Mouse (Mus musculus): ENCODE results near the gene Fut11. TPM values are rescaled to one million over a fixed set of nuclear protein-coding genes. Genes with fewer than 3 reads are reported as not detected.

Gene Fut11
- polyA plus RNA-seq, 1 experiment from 2014 or later: 16.7 TPM

DNA sequence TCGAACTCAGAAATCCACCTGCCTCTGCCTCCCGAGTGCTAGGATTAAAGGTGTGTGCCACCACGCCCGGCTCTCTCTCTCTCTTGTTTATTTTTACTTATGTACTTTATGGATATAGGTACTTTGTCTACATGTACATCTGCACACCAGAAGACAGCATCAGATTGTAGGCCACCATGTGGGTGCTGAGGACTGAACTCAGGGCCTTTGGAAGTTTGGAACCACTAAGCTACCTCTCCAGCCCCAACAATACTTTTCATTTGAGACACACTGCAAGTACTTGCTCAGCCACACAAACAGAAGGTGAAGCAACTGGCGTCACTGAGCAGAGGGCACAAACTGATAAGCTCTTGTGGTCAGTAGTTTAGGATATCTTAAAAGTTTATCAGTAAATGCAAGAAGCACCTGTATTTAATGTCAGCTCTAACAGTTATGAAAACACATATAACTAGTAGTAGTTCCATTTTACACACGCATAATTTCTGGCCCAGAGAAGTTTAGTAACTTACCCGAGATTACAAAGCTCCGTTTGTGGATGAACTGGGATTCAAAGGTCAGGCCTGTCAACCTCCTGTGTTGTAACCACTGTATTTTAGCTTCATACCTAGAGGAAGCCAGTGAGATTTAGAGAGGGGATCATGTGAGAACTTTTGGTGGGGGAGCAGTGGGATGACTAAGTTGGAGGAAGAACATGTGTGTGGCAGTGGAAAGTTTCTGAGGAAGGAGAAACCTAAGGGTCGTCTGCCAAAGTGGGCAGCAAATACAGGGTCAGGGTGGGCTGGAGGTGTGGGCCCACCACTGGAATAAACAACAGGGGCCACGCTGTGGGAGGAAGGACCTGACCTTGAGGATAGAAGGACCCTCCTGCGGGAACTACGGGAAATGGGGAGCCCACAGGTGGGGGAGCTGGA is 38.5 kb downstream of the Fut11 start:
- Histone ChIP-seq H3K27ac (ENCODE audit: low read depth, low read length) (no peak overlapping the region), H3K4me2 (replicated peaks; ENCODE audit: low read depth, low read length) (peak overlapping the region; percentile 80), H3K4me1 (replicated peaks; ENCODE audit: control insufficient read depth, insufficient read depth, low read length) (0 out of 2 replicates have a peak, but pooled peaks cover 2% of the 10 kb centered on the region), H3K27me3 (ENCODE audit: control insufficient read depth, insufficient read depth, low read length) (no peaks in the 10 kb centered on the region), H3K9me3 (ENCODE audit: control insufficient read depth, low read length) (no peaks in the 10 kb centered on the region), H3K4me3 (ENCODE audit: low read depth, low read length) (peak overlapping the region; percentile 85), H3K36me3 (ENCODE audit: control insufficient read depth, insufficient read depth, low read length) (peaks cover 2% of the 10 kb centered on the region), H3K9ac (ENCODE audit: low read depth, low read length) (peak overlapping the region; percentile 89)
- ATAC-seq (ENCODE audit: low FRiP score) (no peak), DNase-seq (ENCODE audit: low spot score) (no peak)
- 52% methylated on average over 12 of the region's 12 CpGs for WGBS

DNA sequence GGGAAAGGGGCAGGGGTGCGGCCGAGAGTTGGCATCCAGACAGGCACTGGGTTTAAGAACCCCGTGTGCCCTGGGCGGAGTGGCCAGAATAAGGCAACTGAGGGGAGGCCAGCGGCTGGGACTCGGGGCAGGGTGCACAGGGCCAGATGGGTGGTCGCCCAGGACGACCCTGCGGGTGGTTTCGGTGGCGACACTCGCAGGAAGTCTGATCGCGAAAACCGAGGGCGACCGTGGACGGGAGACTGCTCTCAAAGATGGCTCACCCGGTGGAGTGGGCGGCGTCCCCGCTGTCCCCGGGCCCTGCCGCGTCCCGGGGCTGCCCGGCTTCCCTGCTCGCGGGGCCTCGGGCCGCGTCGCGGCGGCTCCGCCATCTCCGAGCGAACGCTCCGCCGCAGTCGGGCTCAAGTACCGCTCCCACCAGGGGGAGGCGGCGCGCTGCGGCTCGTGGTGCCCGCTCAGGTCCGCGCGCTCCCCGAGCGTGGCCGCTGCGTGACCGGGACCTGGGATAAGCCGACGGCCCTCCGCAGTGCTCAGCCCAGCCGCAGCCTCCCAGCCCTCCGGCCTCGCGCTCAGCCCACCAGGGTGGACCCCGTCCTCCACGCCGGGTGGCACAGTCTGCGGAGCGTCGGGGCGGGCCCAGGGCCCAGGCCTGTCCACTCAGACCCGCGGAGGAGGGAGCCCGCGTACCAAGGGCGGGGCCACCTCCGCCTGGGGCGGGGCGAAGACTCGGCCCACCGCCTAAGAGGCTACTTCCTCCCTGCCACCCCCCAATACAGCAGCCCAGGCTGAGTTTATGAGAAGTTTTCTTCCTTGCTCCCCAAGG is 39.4 kb downstream of the Fut11 start, which contains the start of gene Ndst2:
Gene Ndst2, minus strand, starts transcription at position 611 of the 823 bp plus-strand sequence.
- Histone ChIP-seq H3K4me1 (replicated peaks; ENCODE audit: control insufficient read depth, insufficient read depth, low read length) (0 out of 2 replicates have a peak, but pooled peaks cover 2% of the 10 kb centered on the region), H3K4me3 (ENCODE audit: low read depth, low read length) (peak within 1 kb of the TSS; percentile 85), H3K4me2 (replicated peaks; ENCODE audit: low read depth, low read length) (peak within 1 kb of the TSS; percentile 80), H3K27me3 (ENCODE audit: control insufficient read depth, insufficient read depth, low read length) (no peaks in the 10 kb centered on the region), H3K9me3 (ENCODE audit: control insufficient read depth, low read length) (no peaks in the 10 kb centered on the region), H3K9ac (ENCODE audit: low read depth, low read length) (peak within 1 kb of the TSS; percentile 89), H3K27ac (ENCODE audit: low read depth, low read length) (peak within 1 kb of the TSS; percentile 84), H3K36me3 (ENCODE audit: control insufficient read depth, insufficient read depth, low read length) (no peaks in the 10 kb centered on the region; the same call in none of the 2 replicates)
- peak; percentile 92 for DNase-seq (ENCODE audit: low spot score)
- ATAC-seq (ENCODE audit: low FRiP score): peak; percentile 99
- under 1% methylated on average over 79 of the region's 81 CpGs for WGBS

DNA sequence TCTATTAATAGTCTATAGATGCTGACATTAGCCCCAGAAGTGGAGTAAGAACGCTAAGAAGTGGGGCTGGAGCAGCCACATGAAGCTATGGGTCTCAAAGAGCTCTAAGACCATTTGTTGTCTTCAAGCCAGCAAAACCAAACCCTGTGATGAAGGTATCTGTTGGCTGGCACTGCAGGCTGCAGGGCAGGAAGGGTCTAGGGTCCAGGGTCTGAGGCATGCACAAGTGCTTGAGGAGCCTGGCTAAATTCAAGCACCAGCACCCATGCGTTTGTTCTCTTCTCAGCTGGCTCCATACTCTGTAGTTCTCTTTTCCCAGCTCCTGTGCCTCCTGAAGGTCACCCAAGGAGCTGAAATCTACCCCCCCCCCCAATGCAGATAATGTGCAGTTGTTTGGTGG is 40.3 kb downstream of the Fut11 start:
- H3K4me1 ChIP-seq (replicated peaks; ENCODE audit: control insufficient read depth, insufficient read depth, low read length): 0 out of 2 replicates have a peak, but pooled peaks cover 2% of the 10 kb centered on the region
- H3K9me3 ChIP-seq (ENCODE audit: control insufficient read depth, low read length): no peaks in the 10 kb centered on the region
- no peak overlapping the region for H3K27ac ChIP-seq (ENCODE audit: low read depth, low read length)
- WGBS: 73% methylated on average over 2 of the region's 2 CpGs
- no peaks in the 10 kb centered on the region for H3K27me3 ChIP-seq (ENCODE audit: control insufficient read depth, insufficient read depth, low read length)
- no peak overlapping the region for H3K9ac ChIP-seq (ENCODE audit: low read depth, low read length)
- no peaks in the 10 kb centered on the region; the same call in none of the 2 replicates for H3K36me3 ChIP-seq (ENCODE audit: control insufficient read depth, insufficient read depth, low read length)
- H3K4me2 ChIP-seq (replicated peaks; ENCODE audit: low read depth, low read length): no peak overlapping the region
- DNase-seq (ENCODE audit: low spot score) (no peak), ATAC-seq (ENCODE audit: low FRiP score) (no peak)
- no peak overlapping the region for H3K4me3 ChIP-seq (ENCODE audit: low read depth, low read length)

DNA sequence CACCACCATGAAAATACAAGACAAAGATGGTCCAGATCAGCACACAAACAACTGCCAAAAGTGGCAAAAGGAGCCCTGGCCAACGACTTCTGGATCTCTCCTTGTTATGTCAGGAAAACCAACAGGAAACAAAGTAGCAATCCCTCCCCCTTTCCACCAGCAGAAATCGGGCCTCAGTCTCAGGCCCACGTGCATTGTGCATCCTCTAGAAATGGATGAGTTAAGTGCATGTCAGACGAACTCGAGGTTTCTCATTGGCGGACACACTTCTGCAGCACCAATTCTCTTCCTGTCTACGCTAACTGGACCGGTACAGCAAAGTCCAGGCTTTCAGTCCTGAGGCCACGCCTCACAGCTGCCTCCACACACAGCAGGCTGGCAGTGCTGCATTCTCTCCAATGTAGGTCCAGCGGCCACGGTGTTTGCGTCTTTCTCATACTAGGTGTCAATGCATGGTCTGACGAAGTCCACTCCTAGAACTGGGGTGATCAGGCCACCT is 41.2 kb downstream of the Fut11 start:
- Histone ChIP-seq H3K27ac (ENCODE audit: low read depth, low read length) (no peak overlapping the region), H3K4me1 (replicated peaks; ENCODE audit: control insufficient read depth, insufficient read depth, low read length) (0 out of 2 replicates have a peak, but pooled peaks cover 2% of the 10 kb centered on the region), H3K36me3 (ENCODE audit: control insufficient read depth, insufficient read depth, low read length) (no peaks in the 10 kb centered on the region; the same call in 1 of the 2 replicates), H3K4me3 (ENCODE audit: low read depth, low read length) (no peak overlapping the region), H3K27me3 (ENCODE audit: control insufficient read depth, insufficient read depth, low read length) (no peaks in the 10 kb centered on the region), H3K9me3 (ENCODE audit: control insufficient read depth, low read length) (no peaks in the 10 kb centered on the region), H3K4me2 (replicated peaks; ENCODE audit: low read depth, low read length) (no peak overlapping the region), H3K9ac (ENCODE audit: low read depth, low read length) (no peak overlapping the region)
- no peak for ATAC-seq (ENCODE audit: low FRiP score)
- no peak for DNase-seq (ENCODE audit: low spot score)
- WGBS: 94% methylated on average over 13 of the region's 13 CpGs

DNA sequence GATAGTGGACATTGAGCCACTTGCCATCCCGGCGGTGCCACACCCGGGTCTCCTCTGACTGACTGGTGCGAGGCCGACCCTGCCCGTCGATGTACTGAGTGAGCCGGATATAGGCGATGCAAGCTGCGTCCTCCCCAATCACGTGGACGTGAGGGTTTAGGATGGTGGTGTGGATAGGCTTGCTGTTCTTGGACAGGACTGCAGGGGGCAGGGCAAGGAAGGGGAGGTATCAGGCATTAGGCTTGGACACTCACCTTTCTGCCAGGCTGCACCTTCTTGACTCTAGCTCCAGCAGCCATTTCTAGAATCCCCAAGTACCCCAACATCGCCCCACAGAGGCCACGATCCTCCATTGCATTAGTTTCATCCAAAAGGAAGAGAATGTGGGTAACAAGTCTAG is 42.5 kb downstream of the Fut11 start:
- DNase-seq (ENCODE audit: low spot score) (peak; percentile 51), ATAC-seq (ENCODE audit: low FRiP score) (no peak)
- H3K9me3 ChIP-seq (ENCODE audit: control insufficient read depth, low read length): no peaks in the 10 kb centered on the region
- no peak overlapping the region for H3K4me2 ChIP-seq (replicated peaks; ENCODE audit: low read depth, low read length)
- H3K9ac ChIP-seq (ENCODE audit: low read depth, low read length): no peak overlapping the region
- 0 out of 2 replicates have a peak, but pooled peaks cover 2% of the 10 kb centered on the region for H3K4me1 ChIP-seq (replicated peaks; ENCODE audit: control insufficient read depth, insufficient read depth, low read length)
- no peaks in the 10 kb centered on the region; the same call in 1 of the 2 replicates for H3K36me3 ChIP-seq (ENCODE audit: control insufficient read depth, insufficient read depth, low read length)
- H3K27me3 ChIP-seq (ENCODE audit: control insufficient read depth, insufficient read depth, low read length): no peaks in the 10 kb centered on the region
- 51% methylated on average over 14 of the region's 14 CpGs for WGBS
- no peak overlapping the region for H3K27ac ChIP-seq (ENCODE audit: low read depth, low read length)
- no peak overlapping the region for H3K4me3 ChIP-seq (ENCODE audit: low read depth, low read length)

DNA sequence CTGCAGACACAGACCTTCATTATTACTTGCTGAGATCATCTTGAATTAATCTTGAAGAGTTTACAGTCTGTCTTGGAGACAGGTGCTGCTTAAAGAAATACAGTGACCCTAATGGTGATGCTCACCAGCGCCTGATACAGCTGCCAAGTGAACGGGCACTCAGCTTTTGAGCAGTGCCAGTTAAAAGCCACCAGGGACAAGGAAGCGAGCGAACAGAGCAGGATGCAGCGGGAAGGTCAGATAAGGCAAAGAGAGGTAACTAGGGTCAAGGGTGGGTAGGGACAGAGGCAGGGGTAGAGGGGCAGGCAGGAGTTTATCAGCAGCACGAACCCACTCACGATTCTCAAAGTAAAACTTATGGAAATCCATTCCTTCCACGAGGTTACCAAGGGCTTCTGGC is 43.7 kb downstream of the Fut11 start:
- H3K9ac ChIP-seq (ENCODE audit: low read depth, low read length): no peak overlapping the region
- H3K36me3 ChIP-seq (ENCODE audit: control insufficient read depth, insufficient read depth, low read length): no peaks in the 10 kb centered on the region; the same call in 1 of the 2 replicates
- DNase-seq (ENCODE audit: low spot score): no peak
- no peak overlapping the region for H3K27ac ChIP-seq (ENCODE audit: low read depth, low read length)
- H3K9me3 ChIP-seq (ENCODE audit: control insufficient read depth, low read length): no peaks in the 10 kb centered on the region
- no peak overlapping the region for H3K4me2 ChIP-seq (replicated peaks; ENCODE audit: low read depth, low read length)
- ATAC-seq (ENCODE audit: low FRiP score): no peak
- no peaks in the 10 kb centered on the region for H3K27me3 ChIP-seq (ENCODE audit: control insufficient read depth, insufficient read depth, low read length)
- WGBS: 85% methylated on average over 8 of the region's 8 CpGs
- H3K4me1 ChIP-seq (replicated peaks; ENCODE audit: control insufficient read depth, insufficient read depth, low read length): 0 out of 2 replicates have a peak, but pooled peaks cover under 1% of the 10 kb centered on the region
- H3K4me3 ChIP-seq (ENCODE audit: low read depth, low read length): no peak overlapping the region

DNA sequence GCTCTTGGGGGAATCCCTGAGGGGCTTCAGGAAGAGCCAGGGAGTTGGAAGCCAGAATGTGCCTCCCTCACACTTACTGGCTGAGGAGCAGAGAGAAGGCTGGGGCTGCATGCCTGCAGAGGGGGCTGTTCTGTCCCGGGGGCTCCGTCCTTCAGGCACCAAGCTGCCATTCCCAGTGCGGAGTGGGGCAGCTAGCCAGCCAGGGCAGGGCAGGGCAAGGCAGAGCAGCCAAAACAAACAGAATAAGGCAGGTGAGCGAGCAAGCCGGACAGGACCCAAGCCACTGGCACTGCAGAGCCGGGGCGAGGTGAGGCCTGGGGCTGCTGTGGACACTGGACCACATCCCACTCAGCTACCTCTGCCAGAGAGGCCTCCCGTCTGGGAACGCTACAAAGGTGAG is 46.5 kb downstream of the Fut11 start:
- no peak for DNase-seq (ENCODE audit: low spot score)
- H3K36me3 ChIP-seq (ENCODE audit: control insufficient read depth, insufficient read depth, low read length): no peaks in the 10 kb centered on the region
- no peaks in the 10 kb centered on the region for H3K27me3 ChIP-seq (ENCODE audit: control insufficient read depth, insufficient read depth, low read length)
- 89% methylated on average over 9 of the region's 9 CpGs for WGBS
- H3K9ac ChIP-seq (ENCODE audit: low read depth, low read length): no peak overlapping the region
- H3K4me2 ChIP-seq (replicated peaks; ENCODE audit: low read depth, low read length): no peak overlapping the region
- H3K27ac ChIP-seq (ENCODE audit: low read depth, low read length): no peak overlapping the region
- ATAC-seq (ENCODE audit: low FRiP score): no peak
- H3K9me3 ChIP-seq (ENCODE audit: control insufficient read depth, low read length): no peaks in the 10 kb centered on the region
- H3K4me1 ChIP-seq (replicated peaks; ENCODE audit: control insufficient read depth, insufficient read depth, low read length): no peaks in the 10 kb centered on the region
- H3K4me3 ChIP-seq (ENCODE audit: low read depth, low read length): no peak overlapping the region

DNA sequence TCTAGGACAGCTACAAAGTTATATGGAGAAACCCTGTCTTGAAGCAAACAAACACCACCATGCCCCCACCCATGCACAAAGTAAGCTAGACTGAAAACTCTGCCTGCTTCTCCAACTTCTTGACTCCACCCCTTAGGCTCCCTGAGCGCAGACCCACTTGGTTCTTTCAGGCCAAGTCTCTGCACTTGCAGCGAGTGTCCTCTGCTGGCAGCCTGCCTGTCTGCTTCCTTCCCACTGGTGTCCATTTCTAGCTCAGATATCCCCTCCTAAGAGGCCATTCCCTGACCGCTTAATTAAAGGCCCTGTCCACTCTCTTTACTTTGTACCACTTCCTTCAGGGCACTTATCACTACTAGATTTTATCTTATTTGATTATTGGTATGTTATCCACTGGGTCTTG is 48.8 kb downstream of the Fut11 start:
- no peaks in the 10 kb centered on the region for H3K9me3 ChIP-seq (ENCODE audit: control insufficient read depth, low read length)
- H3K27me3 ChIP-seq (ENCODE audit: control insufficient read depth, insufficient read depth, low read length): no peaks in the 10 kb centered on the region
- H3K4me3 ChIP-seq (ENCODE audit: low read depth, low read length): no peak overlapping the region
- DNase-seq (ENCODE audit: low spot score) (no peak), ATAC-seq (ENCODE audit: low FRiP score) (no peak)
- WGBS: 89% methylated on average over 3 of the region's 3 CpGs
- no peak overlapping the region for H3K27ac ChIP-seq (ENCODE audit: low read depth, low read length)
- no peaks in the 10 kb centered on the region for H3K36me3 ChIP-seq (ENCODE audit: control insufficient read depth, insufficient read depth, low read length)
- H3K9ac ChIP-seq (ENCODE audit: low read depth, low read length): no peak overlapping the region
- H3K4me1 ChIP-seq (replicated peaks; ENCODE audit: control insufficient read depth, insufficient read depth, low read length): no peaks in the 10 kb centered on the region
- no peak overlapping the region for H3K4me2 ChIP-seq (replicated peaks; ENCODE audit: low read depth, low read length)
